Mouse (Mus musculus) adrenal gland, postnatal 25 days (tissue): ENCODE results near the gene Inka2. TPM values are rescaled to one million over a fixed set of nuclear protein-coding genes. Genes with fewer than 3 reads are reported as not detected.

Experiments
- total RNA-seq: library from RNA; stranded (reverse); gene quantifications from 2 replicates; pipeline ENCODE4 v1.2.3, GENCODE M21; 2021

The Inka2 gene
- total RNA-seq, 1 experiment from 2014 or later: 2.3 TPM

Other genes starting within 250 kb of the Inka2 start
- gene Ddx20, start 17.0 kb upstream of the Inka2 start, total RNA-seq: 18.5 and 22.0 TPM in 2 replicates
- gene Rap1a, start 96.7 kb downstream of the Inka2 start, total RNA-seq: 172 and 200 TPM in 2 replicates
- not detected in 2 replicates for gene Adora3, start 166.3 kb downstream of the Inka2 start, total RNA-seq
- gene Tmigd3, start 166.3 kb downstream of the Inka2 start, total RNA-seq: not detected in 2 replicates
- 0.49 and 0.57 TPM in 2 replicates for gene I830077J02Rik, start 228.1 kb downstream of the Inka2 start, total RNA-seq